Mouse (Mus musculus): ENCODE results near the gene Gbp8. TPM values are rescaled to one million over a fixed set of nuclear protein-coding genes. Genes with fewer than 3 reads are reported as not detected.
"Not testable (repeated sequence)": the region's sequence is repeated elsewhere in the genome, so short reads cannot be mapped to it uniquely, and the experiment has no call there.

Gbp8 gene
- polyA plus RNA-seq, 1 experiment from 2014 or later, result 7.8 TPM

DNA sequence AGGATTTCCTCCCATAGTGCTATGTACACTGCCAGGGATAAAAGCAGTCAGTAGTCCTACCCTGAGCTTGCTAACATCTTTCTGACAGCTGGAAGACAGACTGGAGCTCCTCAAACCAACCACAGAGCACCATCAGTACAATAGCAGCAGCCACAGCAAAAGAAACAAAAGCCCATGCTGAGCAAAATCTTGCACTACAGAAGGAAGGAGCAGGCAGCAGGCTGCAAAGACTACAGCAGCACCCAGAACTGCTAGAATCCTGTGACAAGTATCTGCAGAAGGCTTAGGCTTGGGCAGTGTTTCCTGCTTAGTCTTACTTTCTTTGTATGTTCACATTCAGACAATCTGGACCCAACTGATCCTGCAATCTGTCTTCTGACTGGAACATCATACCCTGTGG is 71.0 kb downstream of the Gbp8 start:
- not testable (repeated sequence) for H3K27me3 ChIP-seq (ENCODE audit: control insufficient read depth, insufficient read depth, low read length); H3K9ac ChIP-seq (ENCODE audit: low read length); H3K9me3 ChIP-seq (replicated peaks; ENCODE audit: control insufficient read depth, low read length); ATAC-seq (replicated peaks; ENCODE audit: extremely low read depth, insufficient read depth, low FRiP score); H3K4me1 ChIP-seq (ENCODE audit: control insufficient read depth, insufficient read depth, low read length); H3K27ac ChIP-seq (ENCODE audit: low read length); H3K36me3 ChIP-seq (ENCODE audit: control insufficient read depth, insufficient read depth); H3K4me2 ChIP-seq (ENCODE audit: low read depth, low read length); H3K4me3 ChIP-seq (ENCODE audit: low read length)

- H3K27ac ChIP-seq (ENCODE audit: low read length); ATAC-seq (replicated peaks; ENCODE audit: extremely low read depth, insufficient read depth, low FRiP score); H3K36me3 ChIP-seq (ENCODE audit: control insufficient read depth, insufficient read depth); H3K27me3 ChIP-seq (ENCODE audit: control insufficient read depth, insufficient read depth, low read length); H3K4me1 ChIP-seq (ENCODE audit: control insufficient read depth, insufficient read depth, low read length); H3K4me3 ChIP-seq (ENCODE audit: low read length); H3K9me3 ChIP-seq (replicated peaks; ENCODE audit: control insufficient read depth, low read length); H3K4me2 ChIP-seq (ENCODE audit: low read depth, low read length); H3K9ac ChIP-seq (ENCODE audit: low read length): not testable (repeated sequence)
- WGBS, result 66% methylated on average over 2 of the region's 2 CpGs
Measured at GRCm38 (mm10) chr5:105064443-105064842, 74.9 kb downstream of the Gbp8 start.

- WGBS, result 50% methylated on average over 1 of the region's 1 CpGs
- no peak overlapping the region for H3K4me2 ChIP-seq (ENCODE audit: low read depth, low read length)
- ATAC-seq (replicated peaks; ENCODE audit: extremely low read depth, insufficient read depth, low FRiP score), result no peak
- H3K4me1 ChIP-seq (ENCODE audit: control insufficient read depth, insufficient read depth, low read length), result no peaks in the 10 kb centered on the region
- H3K9ac ChIP-seq (ENCODE audit: low read length), result no peak overlapping the region
- 0 out of 2 replicates have a peak overlapping the region, but pooled peaks have one; percentile 5 for H3K27ac ChIP-seq (ENCODE audit: low read length)
- H3K9me3 ChIP-seq (replicated peaks; ENCODE audit: control insufficient read depth, low read length), result no peaks in the 10 kb centered on the region
- no peaks in the 10 kb centered on the region for H3K27me3 ChIP-seq (ENCODE audit: control insufficient read depth, insufficient read depth, low read length)
- no peaks in the 10 kb centered on the region for H3K36me3 ChIP-seq (ENCODE audit: control insufficient read depth, insufficient read depth)
- H3K4me3 ChIP-seq (ENCODE audit: low read length), result no peak overlapping the region
Measured at GRCm38 (mm10) chr5:105063321-105063720, 76.0 kb downstream of the Gbp8 start.

DNA sequence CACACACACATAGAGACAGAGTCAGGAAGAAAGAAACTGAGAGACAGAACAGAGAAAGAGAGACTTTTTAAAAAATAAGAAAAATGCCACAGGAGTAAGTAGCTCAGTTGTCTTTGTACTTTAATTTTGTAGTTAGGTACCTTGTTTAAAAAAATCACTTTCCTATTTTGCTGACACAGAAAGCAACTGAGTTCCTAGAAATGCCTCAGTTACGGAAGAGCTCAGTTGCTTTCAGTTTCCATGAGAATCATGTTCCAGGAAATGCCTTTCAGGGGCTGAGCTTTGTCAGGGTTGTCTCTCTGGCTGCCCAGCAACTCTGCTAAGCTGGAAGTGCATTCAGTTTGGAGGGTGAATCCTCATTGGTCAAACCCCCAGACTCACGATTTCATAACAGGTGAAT is 76.9 kb downstream of the Gbp8 start:
- 54% methylated on average over 2 of the region's 2 CpGs for WGBS
- not testable (repeated sequence) for H3K4me1 ChIP-seq (ENCODE audit: control insufficient read depth, insufficient read depth, low read length); ATAC-seq (replicated peaks; ENCODE audit: extremely low read depth, insufficient read depth, low FRiP score); H3K36me3 ChIP-seq (ENCODE audit: control insufficient read depth, insufficient read depth); H3K9me3 ChIP-seq (replicated peaks; ENCODE audit: control insufficient read depth, low read length); H3K27me3 ChIP-seq (ENCODE audit: control insufficient read depth, insufficient read depth, low read length); H3K9ac ChIP-seq (ENCODE audit: low read length); H3K4me2 ChIP-seq (ENCODE audit: low read depth, low read length); H3K4me3 ChIP-seq (ENCODE audit: low read length)
- 0 out of 2 replicates have a peak overlapping the region, but pooled peaks have one; percentile 10 for H3K27ac ChIP-seq (ENCODE audit: low read length)

- no peak overlapping the region for H3K4me3 ChIP-seq (ENCODE audit: low read length)
- 80% methylated on average over 2 of the region's 2 CpGs for WGBS
Measured at GRCm38 (mm10) chr5:105060224-105060623, 79.1 kb downstream of the Gbp8 start.

GRCm38 (mm10) chr5:105055279-105055678 is 84.1 kb downstream of the Gbp8 start:
- Histone ChIP-seq H3K4me1 (ENCODE audit: control insufficient read depth, insufficient read depth, low read length) (no peaks in the 10 kb centered on the region), H3K27ac (ENCODE audit: low read length) (no peak overlapping the region), H3K36me3 (ENCODE audit: control insufficient read depth, insufficient read depth) (no peaks in the 10 kb centered on the region), H3K9ac (ENCODE audit: low read length) (no peak overlapping the region), H3K27me3 (ENCODE audit: control insufficient read depth, insufficient read depth, low read length) (no peaks in the 10 kb centered on the region), H3K4me2 (ENCODE audit: low read depth, low read length) (no peak overlapping the region), H3K9me3 (replicated peaks; ENCODE audit: control insufficient read depth, low read length) (no peaks in the 10 kb centered on the region), H3K4me3 (ENCODE audit: low read length) (no peak overlapping the region)
- ATAC-seq (replicated peaks; ENCODE audit: extremely low read depth, insufficient read depth, low FRiP score), result no peak
- 91% methylated on average over 2 of the region's 2 CpGs for WGBS

More at GRCm38 (mm10) chr5:105060224-105060623, 79.1 kb downstream of the Gbp8 start:
- Histone ChIP-seq H3K9me3 (replicated peaks; ENCODE audit: control insufficient read depth, low read length) (no peaks in the 10 kb centered on the region), H3K4me1 (ENCODE audit: control insufficient read depth, insufficient read depth, low read length) (no peaks in the 10 kb centered on the region), H3K9ac (ENCODE audit: low read length) (no peak overlapping the region), H3K36me3 (ENCODE audit: control insufficient read depth, insufficient read depth) (no peaks in the 10 kb centered on the region), H3K27ac (ENCODE audit: low read length) (no peak overlapping the region), H3K4me2 (ENCODE audit: low read depth, low read length) (no peak overlapping the region), H3K27me3 (ENCODE audit: control insufficient read depth, insufficient read depth, low read length) (no peaks in the 10 kb centered on the region)
- ATAC-seq (replicated peaks; ENCODE audit: extremely low read depth, insufficient read depth, low FRiP score), result peak; percentile 56

- H3K4me2 ChIP-seq (ENCODE audit: low read depth, low read length); H3K27ac ChIP-seq (ENCODE audit: low read length); H3K4me1 ChIP-seq (ENCODE audit: control insufficient read depth, insufficient read depth, low read length); H3K4me3 ChIP-seq (ENCODE audit: low read length); H3K27me3 ChIP-seq (ENCODE audit: control insufficient read depth, insufficient read depth, low read length); H3K9me3 ChIP-seq (replicated peaks; ENCODE audit: control insufficient read depth, low read length); H3K36me3 ChIP-seq (ENCODE audit: control insufficient read depth, insufficient read depth); H3K9ac ChIP-seq (ENCODE audit: low read length): not testable (repeated sequence)
- WGBS, result 74% methylated on average over 1 of the region's 1 CpGs
- peak; percentile 63 for ATAC-seq (replicated peaks; ENCODE audit: extremely low read depth, insufficient read depth, low FRiP score)
Measured at GRCm38 (mm10) chr5:105053471-105054169, 85.7 kb downstream of the Gbp8 start.

GRCm38 (mm10) chr5:105032362-105032761 is 107.0 kb downstream of the Gbp8 start:
- WGBS, result 51% methylated on average over 2 of the region's 2 CpGs
- Histone ChIP-seq H3K4me3 (ENCODE audit: low read length) (no peak overlapping the region), H3K36me3 (ENCODE audit: control insufficient read depth, insufficient read depth) (no peaks in the 10 kb centered on the region)

DNA sequence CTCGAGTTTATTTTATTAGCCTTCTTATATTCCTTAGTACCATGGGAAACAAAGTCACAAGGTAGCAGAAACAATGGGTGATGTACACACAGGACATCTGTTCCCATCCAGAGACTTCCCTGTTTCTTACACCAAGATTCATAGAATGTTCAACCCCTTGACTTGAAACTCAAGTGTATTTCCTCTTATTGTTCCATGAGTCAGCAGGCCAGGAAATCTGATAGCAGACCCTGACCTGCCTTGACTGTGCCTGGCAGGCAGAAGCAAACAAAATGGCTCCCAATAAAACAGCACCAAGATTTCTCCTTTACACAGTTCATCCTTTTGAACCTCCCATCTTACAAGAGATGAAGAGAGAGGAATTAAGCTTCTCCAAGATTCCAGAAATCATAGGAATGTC is 126.8 kb downstream of the Gbp8 start:
- Histone ChIP-seq H3K36me3 (ENCODE audit: control insufficient read depth, insufficient read depth) (no peaks in the 10 kb centered on the region), H3K27me3 (ENCODE audit: control insufficient read depth, insufficient read depth, low read length) (no peaks in the 10 kb centered on the region), H3K9me3 (replicated peaks; ENCODE audit: control insufficient read depth, low read length) (peaks cover 5% of the 10 kb centered on the region; the same call in 1 of the 2 replicates), H3K27ac (ENCODE audit: low read length) (no peak overlapping the region), H3K4me1 (ENCODE audit: control insufficient read depth, insufficient read depth, low read length) (no peaks in the 10 kb centered on the region), H3K4me3 (ENCODE audit: low read length) (no peak overlapping the region), H3K4me2 (ENCODE audit: low read depth, low read length) (no peak overlapping the region), H3K9ac (ENCODE audit: low read length) (no peak overlapping the region)
- WGBS, result 66% methylated on average over 1 of the region's 1 CpGs
- ATAC-seq (replicated peaks; ENCODE audit: extremely low read depth, insufficient read depth, low FRiP score), result no peak

More at GRCm38 (mm10) chr5:105032362-105032761, 107.0 kb downstream of the Gbp8 start:
- no peaks in the 10 kb centered on the region for H3K9me3 ChIP-seq (replicated peaks; ENCODE audit: control insufficient read depth, low read length)
- no peaks in the 10 kb centered on the region for H3K4me1 ChIP-seq (ENCODE audit: control insufficient read depth, insufficient read depth, low read length)
- H3K4me2 ChIP-seq (ENCODE audit: low read depth, low read length), result no peak overlapping the region
- no peak overlapping the region for H3K27ac ChIP-seq (ENCODE audit: low read length)
- no peak overlapping the region for H3K9ac ChIP-seq (ENCODE audit: low read length)
- ATAC-seq (replicated peaks; ENCODE audit: extremely low read depth, insufficient read depth, low FRiP score), result no peak
- H3K27me3 ChIP-seq (ENCODE audit: control insufficient read depth, insufficient read depth, low read length), result no peaks in the 10 kb centered on the region
